Mouse (Mus musculus): ENCODE measurements around the gene Mkrn1.
"Not testable (repeated sequence)": the region's sequence is repeated elsewhere in the genome, so short reads cannot be mapped to it uniquely, and the experiment has no call there.

- TF ChIP-seq POLR2A (IDR thresholded peaks at IDR 0.05; ENCODE audit: borderline replicate concordance, extremely low read depth, low read depth, low read length); CTCF (IDR thresholded peaks at IDR 0.05; ENCODE audit: insufficient read depth, low read length): not testable (repeated sequence)
Observed at GRCm38 (mm10) chr6:39359207-39359606, 61.1 kb downstream of the Mkrn1 start.

Data from lung, adult 2 months (tissue).